Mouse (Mus musculus) gastrocnemius, adult 8-10 months (tissue): Measurements from ENCODE around the gene Fgfr2. TPM values are rescaled to one million over a fixed set of nuclear protein-coding genes. Genes with fewer than 3 reads are reported as not detected.

Experiments
- DNase-seq, 2 experiments: peaks; one replicate each; pipeline ENCODE4 v3.0.0; 2022; ENCODE audit warnings: low spot score in 2 of 2
- total RNA-seq, 4 experiments: library from RNA; stranded (reverse); gene quantifications; 2 replicates each; pipeline ENCODE4 v1.2.4; 2022

Fgfr2 gene
- total RNA-seq, 4 experiments from 2014 or later = 0.17 to 1.3 (median 0.62) TPM

DNA sequence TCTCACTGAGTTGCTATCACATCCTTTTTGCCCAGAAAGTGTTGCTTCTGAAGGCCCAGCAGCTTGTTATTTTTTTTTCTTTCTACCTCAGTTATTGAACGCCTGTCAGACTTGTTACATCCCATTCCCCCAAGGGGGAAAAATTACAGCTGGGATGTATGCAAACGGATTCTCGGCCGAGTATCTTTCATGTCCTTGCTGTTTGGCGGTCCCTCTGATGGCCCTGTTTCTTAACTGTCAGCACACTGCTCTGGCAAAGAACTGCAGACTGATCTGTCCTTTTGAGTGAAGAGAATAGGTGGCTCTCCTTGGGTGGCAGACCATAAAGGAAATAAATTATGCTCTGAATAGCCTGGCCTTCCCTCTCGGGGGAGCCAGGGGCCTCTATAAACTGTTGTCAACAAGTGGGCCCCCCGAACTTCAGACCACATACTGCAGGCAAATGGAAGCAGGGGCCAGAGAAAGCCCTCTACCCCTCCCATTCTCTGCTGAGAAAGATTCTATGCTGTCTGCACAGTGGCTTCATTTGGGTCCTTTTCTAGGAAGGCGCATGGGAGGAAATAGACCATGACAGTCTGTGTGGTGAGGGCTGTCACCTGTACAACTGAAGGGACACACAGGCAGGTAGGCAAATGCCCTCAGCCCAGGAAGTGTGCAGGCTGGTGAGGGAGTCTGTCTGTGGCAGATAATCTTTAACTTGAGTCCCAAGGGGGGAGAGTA, 738.3 kb downstream of the Fgfr2 start:
- no peak for DNase-seq

DNA sequence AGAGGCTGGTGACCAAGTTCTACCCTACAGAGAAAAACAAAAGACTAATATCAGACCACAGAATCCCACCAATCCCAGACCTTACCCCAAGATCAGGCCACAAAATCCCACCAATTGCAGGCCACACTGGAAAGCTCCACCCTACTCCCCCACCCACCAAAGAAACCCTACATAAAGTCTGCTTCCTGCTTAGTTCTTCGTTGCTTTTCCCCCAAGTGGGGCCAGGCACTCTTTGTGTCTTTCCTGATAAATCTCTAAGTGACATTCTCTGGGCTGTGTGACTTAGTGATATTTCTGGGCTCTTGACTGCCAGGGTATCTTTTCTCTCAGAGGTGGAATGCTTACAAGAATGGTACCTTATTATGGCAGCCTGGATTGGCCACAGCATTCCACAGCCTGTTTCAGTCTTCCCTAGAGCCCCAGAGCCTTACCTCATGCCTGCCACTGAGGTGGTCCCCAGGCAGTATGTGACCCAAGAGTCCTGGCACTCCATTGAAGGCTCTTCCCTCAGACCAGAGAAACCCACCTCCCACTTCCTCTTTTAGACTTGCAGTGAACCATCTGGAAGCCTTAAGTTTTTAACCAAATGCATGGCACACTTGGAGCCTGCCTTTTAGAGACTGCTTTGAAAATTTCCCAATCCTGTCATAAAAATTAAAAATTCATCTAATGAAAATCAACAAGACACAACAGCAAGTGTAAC, 742.4 kb downstream of the Fgfr2 start:
- no peak for DNase-seq

DNA sequence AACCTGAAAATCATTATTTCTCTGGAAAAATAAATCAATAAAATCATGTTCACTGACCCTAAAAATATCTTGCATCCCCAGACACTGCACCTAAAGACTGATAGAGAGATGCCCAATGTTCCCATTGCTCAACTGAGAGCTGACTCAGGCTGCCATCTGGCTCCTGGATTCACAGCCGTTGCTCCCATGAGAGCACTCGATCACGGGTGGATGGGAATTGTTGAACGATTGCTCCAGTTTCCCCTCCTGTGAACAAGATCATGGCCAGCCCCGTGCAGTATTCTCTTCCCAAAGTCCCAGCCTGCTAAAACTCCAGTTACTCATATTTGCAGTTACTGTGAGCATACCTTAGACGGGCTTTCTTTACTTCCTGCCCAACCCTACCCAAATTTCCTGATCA, 745.2 kb downstream of the Fgfr2 start:
- DNase-seq = no peak

DNA sequence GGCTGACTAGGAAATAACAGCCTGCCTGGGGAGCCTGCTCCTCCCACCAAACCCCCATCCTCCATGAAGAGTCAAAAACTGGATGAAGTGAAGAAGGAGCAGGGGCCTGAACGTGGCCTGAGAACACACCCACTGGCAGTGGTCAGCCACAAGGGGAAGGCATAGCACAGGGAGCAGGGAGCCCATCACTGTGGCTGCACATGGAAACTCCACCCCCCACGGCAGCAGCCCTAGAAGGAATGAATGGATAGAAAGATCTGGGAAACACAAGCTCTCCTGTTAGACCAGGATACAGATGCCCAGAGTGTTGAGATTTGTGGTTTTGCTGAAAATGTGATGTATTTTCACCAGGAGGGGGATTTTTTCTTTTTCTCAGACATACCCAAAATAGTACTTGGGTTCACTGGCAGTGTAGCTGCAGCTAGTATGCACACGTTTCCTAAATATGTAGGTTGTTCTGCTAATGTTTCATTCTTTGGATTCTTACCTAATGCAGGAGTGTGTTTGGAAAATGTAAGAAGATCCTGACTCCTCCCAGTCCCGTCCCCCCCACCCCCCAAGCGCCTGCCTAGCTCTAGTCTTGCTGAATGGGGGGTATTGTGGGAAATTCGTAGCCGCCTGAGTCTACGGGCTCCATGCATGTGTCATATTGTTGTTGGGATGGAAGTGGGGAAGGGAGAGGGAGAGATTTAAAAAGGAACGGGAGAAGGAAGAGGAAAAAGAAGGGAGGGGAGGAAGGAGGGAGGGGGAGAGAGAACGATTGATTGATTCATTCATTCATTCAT, 749.4 kb downstream of the Fgfr2 start:
- no peak for DNase-seq

DNA sequence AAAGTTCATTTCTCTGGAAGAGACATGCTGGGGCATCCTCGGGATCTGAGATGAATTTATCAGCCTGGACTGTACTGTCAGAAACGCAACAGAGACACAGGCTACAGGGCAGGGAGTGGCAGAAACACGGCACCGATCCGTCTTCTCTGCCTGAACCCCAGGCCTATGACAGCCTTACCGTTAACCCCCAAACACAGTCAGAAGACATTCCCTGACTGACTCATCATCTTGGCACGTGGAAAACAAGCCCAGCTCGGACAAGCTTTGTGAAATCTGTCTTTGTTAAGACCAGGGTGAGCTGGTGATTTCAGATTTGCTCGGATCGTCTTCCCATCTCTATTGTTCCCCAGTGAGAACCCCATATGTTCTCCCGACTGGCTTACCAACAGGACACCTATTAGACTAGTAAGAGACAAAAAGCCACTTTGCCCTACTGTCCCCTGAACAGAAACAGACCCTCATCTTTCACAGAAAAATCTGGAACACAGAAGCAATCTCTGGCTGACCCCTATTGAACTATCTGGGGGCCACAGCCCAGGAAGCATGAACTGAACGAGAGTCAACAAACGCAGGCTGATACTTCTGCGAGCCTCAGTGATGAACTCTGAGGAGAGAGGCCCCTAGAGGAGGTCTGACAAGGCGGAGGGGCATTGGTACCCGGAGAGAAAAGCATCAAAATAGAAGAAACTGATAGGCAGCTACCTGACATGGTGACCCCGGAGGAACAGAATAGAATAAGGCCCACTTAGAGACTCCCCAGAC, 750.2 kb downstream of the Fgfr2 start:
- no peak for DNase-seq

DNA sequence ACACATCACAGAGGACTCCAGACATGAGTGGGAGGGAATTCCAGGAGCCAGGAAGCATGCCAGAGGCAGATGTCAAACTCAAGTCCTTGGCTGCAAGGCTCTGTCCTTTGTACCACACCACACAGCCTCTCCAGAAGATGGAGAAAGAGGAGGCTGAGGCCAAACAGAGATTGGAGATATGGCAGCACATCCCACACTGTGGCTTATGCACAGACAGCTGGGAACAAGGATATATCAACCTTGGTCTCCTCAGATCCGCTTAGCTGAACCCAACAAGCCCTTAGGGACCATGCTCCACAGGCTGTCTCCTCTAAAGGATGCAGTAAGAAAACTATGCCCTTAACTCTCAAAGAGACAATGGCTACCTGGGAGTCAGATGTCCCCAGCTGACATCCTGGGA, 751.3 kb downstream of the Fgfr2 start:
- DNase-seq = no peak

DNA sequence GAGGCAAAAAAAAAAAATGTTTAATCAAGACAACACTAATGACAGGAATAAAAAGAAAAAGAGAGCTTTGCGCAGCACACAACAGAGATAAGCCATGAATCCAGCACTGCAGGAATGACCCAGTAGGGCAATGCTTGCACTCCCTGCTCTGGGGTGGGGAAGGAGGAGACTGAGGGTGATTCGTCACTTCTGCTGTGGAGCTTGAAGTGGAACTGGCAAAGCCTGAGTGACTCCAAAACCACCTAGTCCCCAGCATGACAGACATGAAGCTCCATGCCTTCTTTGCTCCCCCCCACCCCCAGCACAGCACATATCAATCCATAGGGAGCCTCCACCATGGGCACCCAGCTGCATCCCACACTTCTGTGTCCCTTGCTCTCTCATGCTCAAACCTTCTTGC, 753.4 kb downstream of the Fgfr2 start:
- DNase-seq = no peak

DNA sequence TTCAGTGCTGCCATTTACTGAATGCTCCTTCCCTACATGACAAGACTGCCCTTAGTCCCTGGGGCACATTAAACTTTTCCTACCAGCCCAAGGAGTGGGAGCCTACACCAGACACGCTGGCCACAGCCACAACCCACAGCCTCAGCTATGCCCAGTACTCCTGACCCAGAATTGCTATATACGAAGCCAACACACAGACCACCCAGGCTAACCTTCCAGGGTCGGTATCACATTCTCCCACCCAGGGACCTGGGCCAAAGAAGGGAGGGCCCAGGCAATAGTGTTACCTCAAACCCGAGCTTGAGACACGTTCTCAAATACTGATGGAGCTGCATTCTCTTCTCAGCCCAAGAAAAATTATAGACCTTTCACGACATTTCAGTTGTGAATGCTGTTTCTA, 754.3 kb downstream of the Fgfr2 start:
- DNase-seq = no peak

DNA sequence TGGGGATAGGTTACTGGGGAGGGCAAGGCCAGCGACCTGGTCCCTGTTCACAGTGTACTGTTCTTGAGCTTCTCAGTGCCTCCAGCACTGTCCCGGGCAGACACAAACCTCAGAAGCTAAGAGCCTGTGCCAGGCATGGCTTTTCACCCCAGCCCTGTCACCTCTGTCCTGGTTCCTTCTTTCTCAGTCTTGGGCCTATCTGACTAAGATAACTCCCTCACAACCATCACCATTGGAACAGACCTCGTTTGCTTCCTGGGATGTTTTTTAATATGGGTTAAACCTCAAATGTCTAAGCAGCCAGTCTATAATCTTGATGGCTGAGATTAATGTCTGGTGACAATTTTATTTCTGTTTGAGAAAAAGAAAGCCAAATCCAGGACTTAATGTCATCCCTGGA, 755.8 kb downstream of the Fgfr2 start:
- DNase-seq = no peak

DNA sequence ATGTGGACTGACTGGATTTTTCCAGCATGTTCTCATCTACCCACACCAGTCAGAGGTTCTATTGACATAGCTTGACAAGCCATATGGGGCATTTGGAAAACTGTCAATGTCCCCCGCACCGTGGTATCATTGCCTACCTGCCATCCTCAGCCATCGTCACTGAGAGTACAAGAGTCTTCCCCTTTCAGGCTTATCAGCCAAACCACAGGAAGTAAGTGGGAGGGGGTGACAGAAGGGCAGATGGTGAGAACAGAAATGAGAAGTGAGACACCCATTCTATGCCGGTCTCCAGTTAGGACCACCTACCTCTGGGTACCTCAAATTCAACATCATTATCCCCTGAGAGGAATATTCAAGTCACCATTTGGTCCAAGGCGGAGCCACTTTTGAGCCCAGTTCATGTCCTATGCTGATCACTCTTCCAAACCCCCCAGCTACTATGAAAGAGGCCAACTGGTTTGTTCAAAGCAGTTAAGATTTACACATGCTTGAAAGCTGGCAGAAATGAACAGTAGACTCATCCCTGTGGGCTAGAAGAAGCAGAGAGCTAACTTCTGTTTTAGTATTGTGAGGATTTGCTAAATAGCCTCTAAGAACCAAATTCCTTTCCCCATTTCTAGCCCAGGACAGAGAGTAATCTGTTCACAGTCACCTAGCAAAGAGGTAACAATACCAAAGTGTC, 757.3 kb downstream of the Fgfr2 start:
- DNase-seq = no peak

DNA sequence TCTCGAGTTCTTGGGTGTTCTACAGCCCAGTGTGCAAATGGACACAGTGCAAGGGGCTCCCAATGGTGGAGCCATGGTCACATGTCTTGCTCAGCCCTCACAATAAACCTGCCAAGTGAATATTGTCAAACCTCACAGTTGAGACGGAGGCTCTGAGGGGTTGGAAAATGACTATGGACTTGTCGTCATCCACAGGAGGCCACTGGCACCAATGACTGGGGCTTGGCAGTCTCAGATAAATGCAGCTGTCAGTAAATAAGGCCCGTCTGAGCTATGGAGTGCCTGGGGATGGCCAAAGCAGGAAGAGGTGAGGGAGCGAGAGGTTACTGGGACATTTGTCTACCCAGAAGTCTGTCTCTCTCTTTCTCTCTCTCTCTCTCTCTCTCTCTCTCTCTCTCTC, 758.0 kb downstream of the Fgfr2 start:
- no peak for DNase-seq

DNA sequence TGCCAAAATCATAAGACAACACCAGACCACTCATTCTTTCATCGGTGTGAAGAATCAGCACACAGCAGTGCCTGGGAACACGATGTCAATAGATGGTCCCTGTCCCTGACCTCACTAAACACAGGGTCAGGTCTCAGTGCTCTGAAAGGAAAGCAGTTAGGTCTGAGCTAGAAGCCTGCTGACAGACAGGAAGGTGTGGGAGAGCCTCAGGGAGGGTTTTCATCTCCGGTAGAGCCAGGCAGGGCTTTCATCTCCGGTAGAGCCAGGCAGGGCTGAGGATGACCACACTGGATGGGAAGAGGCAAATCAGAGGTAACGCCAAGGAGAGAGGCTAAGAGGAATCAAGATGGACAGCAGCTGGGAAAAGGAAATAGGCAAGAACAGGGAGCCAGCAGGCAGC, 758.6 kb downstream of the Fgfr2 start:
- DNase-seq = no peak

DNA sequence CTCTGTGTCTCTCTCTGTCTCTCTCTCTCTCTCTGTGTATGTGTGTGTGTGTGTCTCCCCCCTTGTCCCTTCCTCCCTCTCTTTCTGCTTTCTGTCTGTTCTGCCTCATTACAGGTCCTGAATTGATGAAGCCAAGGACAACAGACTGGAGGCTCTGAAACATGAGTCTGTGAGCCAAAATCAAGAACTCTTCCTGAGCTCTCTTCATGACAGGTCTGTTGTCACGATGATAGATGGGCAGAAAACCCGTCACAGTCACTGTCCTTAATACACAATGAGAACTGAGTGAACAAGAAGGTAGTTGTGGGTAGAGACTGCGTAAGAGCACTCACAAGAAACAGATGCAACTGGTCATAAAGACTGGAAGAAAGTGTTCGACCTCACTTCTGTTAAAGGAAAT, 762.8 kb downstream of the Fgfr2 start:
- no peak for DNase-seq

DNA sequence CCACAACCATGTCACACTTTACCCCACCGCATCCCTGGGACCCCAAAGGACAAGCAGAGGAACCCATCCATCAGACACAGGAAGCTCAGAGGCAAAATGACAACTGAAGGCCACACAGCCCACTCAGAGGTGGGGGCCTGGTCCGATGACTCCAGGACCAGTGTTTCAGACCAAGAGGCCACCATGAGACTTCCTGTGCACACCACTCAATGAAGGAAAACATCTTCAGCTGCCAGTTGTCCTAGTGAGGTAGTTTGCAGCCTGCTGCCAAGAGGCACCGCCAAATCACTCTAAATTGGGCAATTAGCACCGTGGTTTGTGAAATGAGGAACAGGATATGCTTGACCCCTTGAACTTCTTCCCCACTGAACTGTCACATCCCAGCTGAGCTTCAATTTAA, 764.4 kb downstream of the Fgfr2 start:
- no peak for DNase-seq

DNA sequence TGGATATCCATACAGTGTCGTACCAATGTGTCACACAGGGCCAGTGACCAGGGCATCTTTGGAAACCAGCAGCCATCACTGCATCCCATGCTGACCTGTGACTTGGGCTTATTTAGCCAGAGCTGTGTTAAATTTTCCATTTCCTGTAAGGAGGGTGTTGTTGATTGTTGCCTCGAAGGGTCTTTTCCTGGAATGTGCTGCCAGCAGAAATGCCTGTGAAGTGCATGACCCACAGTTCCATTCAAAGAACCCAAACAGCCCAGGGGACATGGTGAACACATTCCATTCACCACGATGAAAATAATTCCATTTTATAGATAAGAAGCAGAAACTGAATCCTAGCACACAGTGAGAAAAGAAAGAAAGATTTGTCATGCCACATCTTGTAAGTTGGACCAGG, 764.9 kb downstream of the Fgfr2 start:
- DNase-seq = no peak

DNA sequence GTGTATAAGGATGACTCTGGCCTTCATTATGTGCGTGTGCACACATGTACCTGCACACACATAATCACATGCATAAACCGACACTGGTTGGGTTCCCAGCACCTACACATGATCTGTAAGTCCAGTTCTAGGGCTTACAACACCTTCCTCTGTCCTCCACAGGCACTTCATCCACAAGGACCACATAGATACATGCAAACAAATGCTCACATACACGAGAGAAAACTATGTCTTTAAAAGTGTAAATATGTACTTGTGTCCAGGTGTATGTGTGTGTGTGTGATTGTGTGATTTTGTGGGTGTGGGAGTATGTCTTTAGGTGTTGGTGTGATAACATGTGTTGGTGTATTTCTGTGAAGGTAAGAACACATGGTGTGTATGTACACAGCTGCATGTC, 765.3 kb downstream of the Fgfr2 start:
- DNase-seq = no peak

DNA sequence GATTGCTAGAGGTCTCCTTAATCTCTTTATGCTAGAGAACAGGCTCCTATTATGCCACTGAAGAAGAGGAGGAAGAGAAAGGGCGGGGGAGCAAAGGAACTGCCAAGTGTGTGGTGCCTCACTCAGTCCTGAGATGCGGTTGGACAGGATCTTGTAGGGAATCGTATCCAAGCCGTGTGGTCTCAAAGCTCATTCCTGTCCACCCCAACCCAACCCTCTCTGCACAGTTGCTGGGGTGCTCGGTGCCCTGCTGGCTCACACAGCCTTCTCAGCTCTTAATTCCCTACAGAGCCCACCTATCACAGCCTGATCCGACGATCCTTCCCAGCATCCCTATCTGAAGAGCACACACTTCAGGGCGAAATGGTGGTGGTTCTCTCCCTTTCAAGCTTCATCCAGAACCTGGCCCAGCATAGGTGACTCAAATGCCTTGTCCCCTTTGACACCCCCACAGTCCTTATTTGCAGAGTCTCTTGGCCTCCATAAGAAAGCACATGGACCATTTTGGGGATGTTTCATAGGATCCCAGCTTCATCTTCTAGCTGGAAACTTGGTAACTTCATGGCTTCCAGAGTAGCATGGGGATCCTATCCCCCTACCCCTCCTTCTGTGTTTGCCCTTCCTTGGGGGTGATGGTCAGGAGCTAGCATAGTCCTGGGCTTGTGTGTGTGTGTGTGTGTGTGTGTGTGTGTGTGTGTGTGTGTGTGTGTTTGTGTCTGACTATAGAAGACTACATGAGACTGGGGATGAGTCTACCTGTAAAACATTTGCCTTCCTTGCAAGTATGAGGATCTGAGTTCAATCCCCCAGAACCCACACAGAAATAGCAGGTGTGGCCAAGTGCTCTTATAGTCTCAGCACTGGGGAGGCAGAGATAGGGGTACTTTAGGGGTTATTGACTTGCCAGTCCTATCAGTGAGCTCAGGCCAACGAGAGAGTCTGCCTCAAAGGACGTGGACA, 766.0 kb downstream of the Fgfr2 start:
- no peak for DNase-seq

DNA sequence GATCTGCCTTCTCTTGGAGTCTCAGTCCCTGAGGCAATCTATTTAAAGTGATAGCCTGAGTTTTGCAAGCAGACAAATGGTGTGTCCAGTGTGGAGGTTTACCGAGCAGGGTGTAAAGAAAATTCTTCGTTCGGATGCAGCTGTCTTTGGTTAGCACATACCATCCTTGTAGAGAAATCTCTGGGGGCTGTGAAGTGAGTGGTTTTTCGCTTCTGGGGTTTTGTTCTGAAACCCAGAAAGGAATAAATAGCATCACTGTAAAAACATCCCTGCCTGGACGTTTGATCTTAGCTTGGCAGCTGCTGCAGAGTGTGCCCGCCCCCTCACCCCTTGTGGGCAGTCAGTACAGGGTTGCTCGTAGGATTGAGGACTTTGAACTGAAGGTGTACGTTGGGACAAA, 767.0 kb downstream of the Fgfr2 start:
- DNase-seq = no peak

DNA sequence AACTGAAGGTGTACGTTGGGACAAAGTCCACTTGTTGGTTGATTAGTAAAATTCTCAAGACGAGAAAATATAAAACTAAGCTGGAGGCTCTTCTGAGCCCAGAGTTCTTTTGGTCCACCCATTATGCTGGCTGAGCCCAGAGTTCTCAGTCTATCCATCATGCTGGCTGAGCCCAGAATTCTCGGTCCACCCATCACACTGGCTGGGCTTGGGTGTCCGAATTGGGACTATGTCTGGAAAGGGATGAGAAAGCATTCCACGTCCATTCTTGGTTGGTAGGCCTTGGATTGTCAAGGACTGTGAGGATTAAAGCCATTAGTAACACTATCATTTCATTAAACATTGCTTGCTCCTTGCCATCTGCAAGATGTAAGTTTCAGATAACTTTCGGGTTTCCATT, 767.4 kb downstream of the Fgfr2 start:
- DNase-seq = no peak

DNA sequence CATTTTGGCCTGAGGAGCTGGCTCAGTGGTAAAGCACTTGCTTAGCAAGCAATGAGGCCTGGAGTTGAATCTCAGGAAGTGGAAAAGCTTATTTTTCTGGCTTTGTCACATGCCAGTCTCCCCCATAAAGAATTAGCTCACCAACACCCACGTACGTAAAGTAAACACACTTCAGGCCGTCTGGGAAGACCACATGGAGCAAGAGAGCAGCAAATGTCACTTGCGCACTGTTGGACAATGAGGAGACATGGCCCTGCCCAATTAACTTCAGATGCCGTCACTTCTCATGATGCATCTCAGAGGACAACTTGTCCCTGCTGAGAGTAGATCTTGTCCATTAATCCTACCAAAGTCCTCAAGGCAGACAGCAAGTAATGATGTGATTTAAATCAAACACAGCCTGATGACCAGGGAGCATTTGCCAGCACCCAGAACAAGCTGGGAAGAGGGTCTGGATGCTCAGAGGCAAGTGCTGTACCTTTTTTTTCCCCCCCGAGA, 774.0 kb downstream of the Fgfr2 start:
- no peak for DNase-seq
